Mouse (Mus musculus) thymus, postnatal 36 days (tissue): ENCODE measurements around the gene Tmem230.
"Not testable (repeated sequence)": the region's sequence is repeated elsewhere in the genome, so short reads cannot be mapped to it uniquely, and the experiment has no call there.

Experiments used
- DNase-seq, 2 experiments: peaks; one replicate each; pipeline ENCODE4 v3.0.0; 2022; ENCODE audit warnings: mixed read lengths in 2 of 2

The Tmem230 gene

GRCm38 (mm10) chr2:132247539-132248313 lies at the start of gene Tmem230:
Gene Tmem230 (minus strand): TSS chr2:132247807.
- DNase-seq = peak; percentile 92 to 96

GRCm38 (mm10) chr2:132293694-132294450 lies 46.3 kb upstream of the Tmem230 start:
- peak; percentile 22 to 58 for DNase-seq

- DNase-seq = no peak
Observed at GRCm38 (mm10) chr2:132292083-132292482, 44.5 kb upstream of the Tmem230 start.

GRCm38 (mm10) chr2:132291265-132291664 lies 43.7 kb upstream of the Tmem230 start:
- DNase-seq = no peak

- no peak for DNase-seq
Observed at GRCm38 (mm10) chr2:132290808-132291207, 43.2 kb upstream of the Tmem230 start.

GRCm38 (mm10) chr2:132289213-132289612 lies 41.6 kb upstream of the Tmem230 start:
- not testable (repeated sequence) for DNase-seq

- DNase-seq = no peak
Observed at GRCm38 (mm10) chr2:132286376-132287076, 38.9 kb upstream of the Tmem230 start.

GRCm38 (mm10) chr2:132285722-132286121 lies 38.1 kb upstream of the Tmem230 start:
- DNase-seq = not testable (repeated sequence)

- DNase-seq = no peak
Observed at GRCm38 (mm10) chr2:132284492-132285139, 37.0 kb upstream of the Tmem230 start.

- DNase-seq = no peak
Observed at GRCm38 (mm10) chr2:132283236-132284070, 35.8 kb upstream of the Tmem230 start.

- DNase-seq = no peak
Observed at GRCm38 (mm10) chr2:132282453-132283174, 35.0 kb upstream of the Tmem230 start.

GRCm38 (mm10) chr2:132281560-132282452 lies 34.2 kb upstream of the Tmem230 start:
- no peak for DNase-seq

- no peak for DNase-seq
Observed at GRCm38 (mm10) chr2:132280518-132281120, 33.0 kb upstream of the Tmem230 start.

GRCm38 (mm10) chr2:132279978-132280377 lies 32.4 kb upstream of the Tmem230 start:
- no peak for DNase-seq

GRCm38 (mm10) chr2:132279336-132279882 lies 31.8 kb upstream of the Tmem230 start:
- no peak for DNase-seq

GRCm38 (mm10) chr2:132278273-132278853 lies 30.8 kb upstream of the Tmem230 start:
- DNase-seq = no peak

GRCm38 (mm10) chr2:132276249-132276648 lies 28.6 kb upstream of the Tmem230 start:
- no peak for DNase-seq

- no peak for DNase-seq
Observed at GRCm38 (mm10) chr2:132275527-132275926, 27.9 kb upstream of the Tmem230 start.
